ENCODE assay signal across 8 mouse cellular contexts in genomic region chr8:72493381-72493780, GRCm38 (mm10). TPM values are rescaled to one million over a fixed set of nuclear protein-coding genes. Genes with fewer than 3 reads are reported as not detected.
DNase-seq lines count a peak whose midpoint lies in the region; ATAC-seq and TF ChIP-seq lines count a peak whose summit lies in the region.

No protein-coding gene starts in this region.

- no peaks in the 10 kb centered on the region for H3K36me3 ChIP-seq in liver, adult 2 months (ENCODE audit: control insufficient read depth, insufficient read depth, low read length)
- H3K36me3 ChIP-seq in hindbrain, embryonic 14.5 days (replicated peaks; ENCODE audit: control insufficient read depth, insufficient read depth): peaks cover 37% of the 10 kb centered on the region
- H3K36me3 ChIP-seq in midbrain, embryonic 16.5 days (ENCODE audit: control insufficient read depth, insufficient read depth, low read length): peaks cover 17% of the 10 kb centered on the region

- intact Hi-C loops in gastrocnemius, postnatal 14 days (cut with DNase I; ENCODE audit: low total_unique reads): loop anchor here (10.0 kb wide), 1 partner anchor 51 kb away; the partner anchor contains the start of gene Med26

- peak overlapping the region; percentile 87 for H3K27ac ChIP-seq in liver, adult 2 months (replicated peaks; ENCODE audit: insufficient read depth, low read depth, low read length)
- peak overlapping the region; percentile 58 for H3K27ac ChIP-seq in hindbrain, embryonic 14.5 days
- peak overlapping the region; percentile 79 for H3K27ac ChIP-seq in midbrain, embryonic 16.5 days (ENCODE audit: low read length)

- peak overlapping the region; percentile 58 for H3K4me3 ChIP-seq in liver, adult 2 months (ENCODE audit: insufficient read depth, low read depth, low read length)
- H3K4me3 ChIP-seq in hindbrain, embryonic 14.5 days (replicated peaks; ENCODE audit: low read length): peak overlapping the region; percentile 82
- peak overlapping the region; percentile 86 for H3K4me3 ChIP-seq in midbrain, embryonic 16.5 days (ENCODE audit: low read depth, low read length)

- H3K27me3 ChIP-seq in liver, adult 2 months (ENCODE audit: control insufficient read depth, insufficient read depth, low read length): no peaks in the 10 kb centered on the region
- no peaks in the 10 kb centered on the region for H3K27me3 ChIP-seq in hindbrain, embryonic 14.5 days (ENCODE audit: control insufficient read depth, insufficient read depth, low read length)
- H3K27me3 ChIP-seq in midbrain, embryonic 16.5 days (ENCODE audit: control insufficient read depth, insufficient read depth, low read depth, low read length): no peaks in the 10 kb centered on the region

- TF ChIP-seq CTCF in liver, adult 2 months (IDR thresholded peaks at IDR 0.05; ENCODE audit: low read depth, low read length): no peak

- H3K4me1 ChIP-seq in liver, adult 2 months (ENCODE audit: control insufficient read depth, insufficient read depth, low read length): peaks cover 31% of the 10 kb centered on the region
- H3K4me1 ChIP-seq in hindbrain, embryonic 14.5 days (replicated peaks; ENCODE audit: control insufficient read depth, insufficient read depth, low read length): peaks cover 20% of the 10 kb centered on the region
- H3K4me1 ChIP-seq in midbrain, embryonic 16.5 days (ENCODE audit: control insufficient read depth, insufficient read depth, low read length): peaks cover 25% of the 10 kb centered on the region

- DNase-seq in liver, adult 2 months (ENCODE audit: extremely low read depth, low read depth, low spot score): no peak
- DNase-seq in liver: no peak
- DNase-seq in embryo, embryonic 10.5 days (ENCODE audit: low spot score): peak; percentile 25
- no peak for DNase-seq in hindbrain, embryonic 14.5 days (ENCODE audit: low spot score)
- DNase-seq in urinary bladder, postnatal 14 days (ENCODE audit: low spot score): no peak
- no peak for DNase-seq in c-Kit-positive CD71-positive TER-119-positive erythroid progenitor cells, embryonic 14.5 days (ENCODE audit: low spot score)
- no peak for DNase-seq in gastrocnemius, postnatal 14 days

- peak overlapping the region; percentile 76 for H3K9ac ChIP-seq in liver, adult 2 months (ENCODE audit: low read depth, low read length)
- peak overlapping the region; percentile 59 for H3K9ac ChIP-seq in hindbrain, embryonic 14.5 days
- peak overlapping the region; percentile 70 for H3K9ac ChIP-seq in midbrain, embryonic 16.5 days (ENCODE audit: low read depth, low read length)

- H3K79me2 ChIP-seq in liver, adult 2 months (ENCODE audit: control insufficient read depth, insufficient read depth, low read length): peaks cover 33% of the 10 kb centered on the region

- H3K9me3 ChIP-seq in hindbrain, embryonic 14.5 days (ENCODE audit: control insufficient read depth, low read length): no peaks in the 10 kb centered on the region
- no peaks in the 10 kb centered on the region for H3K9me3 ChIP-seq in midbrain, embryonic 16.5 days (replicated peaks; ENCODE audit: control insufficient read depth, low read length, poor library complexity, severe bottlenecking)

- no peak for ATAC-seq in hindbrain, embryonic 14.5 days (ENCODE audit: low FRiP score)
- ATAC-seq in midbrain, embryonic 16.5 days: no peak

- TF ChIP-seq POLR2A in liver, adult 2 months (IDR thresholded peaks at IDR 0.05; ENCODE audit: extremely low read depth, insufficient read depth, low read length): no peak

- WGBS in liver, adult 2 months: 8% methylated on average over 8 of the region's 8 CpGs
- WGBS in hindbrain, embryonic 14.5 days: 16% methylated on average over 8 of the region's 8 CpGs
- WGBS in midbrain, embryonic 16.5 days: 14% methylated on average over 8 of the region's 8 CpGs

- H3K4me2 ChIP-seq in hindbrain, embryonic 14.5 days (replicated peaks): peak overlapping the region; percentile 82
- peak overlapping the region; percentile 80 for H3K4me2 ChIP-seq in midbrain, embryonic 16.5 days (ENCODE audit: low read length)

RNA-seq across cellular contexts. Expression of gene Slc35e1, which starts 1.0 kb away (rescaled TPM):
- total RNA-seq in liver, adult 2 months (2014; rRNA removed): 20.0 and 26.5 TPM in 2 replicates
- polyA plus RNA-seq in liver, adult 2 months (2012; rRNA removed): 55.6 and 59.8 TPM in 2 replicates
- polyA plus RNA-seq in hindbrain, embryonic 14.5 days (2014; fragmentation: Nextera tagmentation; extraction: Ambion mirVana): 11.0 and 12.8 TPM in 2 replicates
- polyA plus RNA-seq in midbrain, embryonic 16.5 days (2015; fragmentation: Nextera tagmentation; extraction: Ambion mirVana): 8.2 and 8.8 TPM in 2 replicates
- 10 to 100 TPM; 25.9 to 26.8 TPM for total RNA-seq in gastrocnemius, postnatal 14 days (2021)

RNA-seq across cellular contexts. Expression of gene Cherp, which starts 18.4 kb away (rescaled TPM):
- total RNA-seq in liver, adult 2 months (2014; rRNA removed): 5.3 and 6.7 TPM in 2 replicates
- 16.2 and 22.7 TPM in 2 replicates for polyA plus RNA-seq in liver, adult 2 months (2012; rRNA removed)
- polyA plus RNA-seq in hindbrain, embryonic 14.5 days (2014; fragmentation: Nextera tagmentation; extraction: Ambion mirVana): 47.2 and 52.3 TPM in 2 replicates
- polyA plus RNA-seq in midbrain, embryonic 16.5 days (2015; fragmentation: Nextera tagmentation; extraction: Ambion mirVana): 55.3 and 55.7 TPM in 2 replicates
- 10 to 100 TPM; 23.0 to 26.5 TPM for total RNA-seq in gastrocnemius, postnatal 14 days (2021)

RNA-seq across cellular contexts. Expression of gene 1700030K09Rik, which starts 49.7 kb away (rescaled TPM):
- total RNA-seq in liver, adult 2 months (2014; rRNA removed): 1.8 and 2.1 TPM in 2 replicates
- polyA plus RNA-seq in liver, adult 2 months (2012; rRNA removed): 2.5 and 3.6 TPM in 2 replicates
- polyA plus RNA-seq in hindbrain, embryonic 14.5 days (2014; fragmentation: Nextera tagmentation; extraction: Ambion mirVana): 14.4 and 14.9 TPM in 2 replicates
- polyA plus RNA-seq in midbrain, embryonic 16.5 days (2015; fragmentation: Nextera tagmentation; extraction: Ambion mirVana): 17.5 and 20.2 TPM in 2 replicates
- total RNA-seq in gastrocnemius, postnatal 14 days (2021): 1 to 10 TPM; 3.1 to 3.2 TPM

RNA-seq across cellular contexts. Expression of gene Calr3, which starts 49.7 kb away (rescaled TPM):
- total RNA-seq in liver, adult 2 months (2014; rRNA removed): 2.2 and 3.1 TPM in 2 replicates
- 0.54 TPM in 2 replicates for polyA plus RNA-seq in liver, adult 2 months (2012; rRNA removed)
- 0.92 and 1.7 TPM in 2 replicates for polyA plus RNA-seq in hindbrain, embryonic 14.5 days (2014; fragmentation: Nextera tagmentation; extraction: Ambion mirVana)
- polyA plus RNA-seq in midbrain, embryonic 16.5 days (2015; fragmentation: Nextera tagmentation; extraction: Ambion mirVana): 1.0 and 1.2 TPM in 2 replicates
- 1 to 10 TPM; 1.7 to 1.8 TPM for total RNA-seq in gastrocnemius, postnatal 14 days (2021)

RNA-seq across cellular contexts. Expression of gene Med26, which starts 54.7 kb away (rescaled TPM):
- 1.3 and 1.8 TPM in 2 replicates for total RNA-seq in liver, adult 2 months (2014; rRNA removed)
- polyA plus RNA-seq in liver, adult 2 months (2012; rRNA removed): 4.4 and 6.0 TPM in 2 replicates
- polyA plus RNA-seq in hindbrain, embryonic 14.5 days (2014; fragmentation: Nextera tagmentation; extraction: Ambion mirVana): 13.4 and 15.8 TPM in 2 replicates
- 16.7 and 17.8 TPM in 2 replicates for polyA plus RNA-seq in midbrain, embryonic 16.5 days (2015; fragmentation: Nextera tagmentation; extraction: Ambion mirVana)
- total RNA-seq in gastrocnemius, postnatal 14 days (2021): 10 to 100 TPM in 1 of 2 experiments, 1 to 10 TPM in 1; 7.4 to 12.0 TPM
